Mouse (Mus musculus): ENCODE measurements around the gene Rab13.
"Not testable (repeated sequence)": the region's sequence is repeated elsewhere in the genome, so short reads cannot be mapped to it uniquely, and the experiment has no call there.

Rab13 gene

DNA sequence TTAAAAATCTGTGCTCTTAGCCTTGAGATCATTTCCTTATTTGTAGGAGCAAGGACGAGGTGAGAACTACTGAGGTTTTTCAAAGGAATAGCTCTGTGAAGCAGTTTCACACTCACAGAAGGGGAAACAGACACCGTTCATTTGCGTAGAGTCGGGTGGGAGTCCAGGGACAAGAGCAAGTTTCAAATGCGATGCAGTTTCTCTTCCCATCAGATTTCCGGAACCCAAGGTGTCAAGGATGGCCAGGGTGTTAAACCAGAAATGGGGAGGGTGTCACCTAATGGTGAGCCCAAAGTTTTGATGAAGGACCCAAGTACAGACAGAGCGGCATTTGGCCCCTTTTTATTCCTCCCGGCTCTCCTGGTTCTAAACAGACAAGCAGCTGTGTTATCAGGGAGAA lies 17.6 kb downstream of the Rab13 start:
- no peak for DNase-seq (ENCODE audit: low spot score)

DNA sequence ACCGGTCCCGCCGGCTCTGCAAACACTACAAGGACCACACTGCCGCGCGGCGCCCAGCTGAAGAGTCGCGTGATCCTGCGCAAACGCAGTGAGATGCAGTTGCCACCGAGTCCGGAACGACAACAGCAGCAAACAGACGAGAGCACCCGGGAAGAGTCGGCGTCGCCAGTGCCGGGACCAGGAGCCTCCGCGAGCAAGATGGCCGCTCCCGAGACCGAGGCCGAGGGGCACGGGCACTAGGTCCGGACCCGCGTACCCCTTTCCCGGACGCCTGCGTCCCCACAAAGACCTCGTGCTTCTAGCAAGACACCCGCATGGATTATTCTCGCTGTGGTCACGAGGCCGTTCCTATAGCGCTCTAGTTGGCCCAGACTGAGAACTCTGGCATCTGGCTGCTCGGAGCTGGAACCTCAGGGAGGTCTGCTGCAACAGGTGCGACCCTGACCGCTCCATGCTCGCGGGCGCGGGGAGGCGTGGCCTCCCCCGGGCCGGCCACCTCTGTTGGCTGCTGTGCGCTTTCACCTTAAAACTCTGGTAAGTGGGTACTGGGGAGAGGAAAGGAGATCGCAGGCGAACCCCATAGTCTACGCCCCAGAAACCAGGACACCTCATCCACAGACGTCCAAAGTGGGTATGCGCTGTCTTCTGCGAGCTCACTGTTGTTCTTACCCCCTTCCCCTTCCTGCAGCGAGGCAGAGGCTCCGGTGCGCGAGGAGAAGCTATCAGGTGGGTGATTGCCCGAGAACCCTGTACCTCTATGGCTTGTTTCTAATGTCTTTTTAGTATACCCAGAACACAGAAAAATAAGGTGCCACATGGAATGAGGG lies 18.2 kb downstream of the Rab13 start, which contains the start of gene Jtb:
TSS of gene Jtb (plus strand) at position 91 of the 827 bp plus-strand sequence.
- peak; percentile 78 for DNase-seq (ENCODE audit: low spot score)

DNA sequence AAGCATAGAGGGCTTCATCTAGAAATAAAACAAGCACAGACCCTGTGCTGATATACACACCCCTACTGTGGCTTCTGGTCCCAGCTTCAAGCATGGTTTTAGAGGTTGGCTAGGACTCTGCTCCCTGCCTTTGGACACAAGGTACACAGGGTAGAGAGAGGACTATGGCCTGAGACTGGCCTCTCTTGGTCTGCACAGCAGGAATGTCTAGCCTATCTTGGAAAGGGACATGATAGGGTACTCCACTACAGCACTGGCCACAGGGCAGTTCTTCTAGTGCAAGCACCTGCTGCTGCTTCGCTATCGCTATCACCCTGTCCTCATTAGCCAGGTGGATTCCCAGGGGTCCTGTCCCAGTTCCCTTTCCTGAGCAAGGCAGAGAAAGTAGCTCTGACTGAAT lies 27.8 kb downstream of the Rab13 start:
- no peak for DNase-seq (ENCODE audit: low spot score)

DNA sequence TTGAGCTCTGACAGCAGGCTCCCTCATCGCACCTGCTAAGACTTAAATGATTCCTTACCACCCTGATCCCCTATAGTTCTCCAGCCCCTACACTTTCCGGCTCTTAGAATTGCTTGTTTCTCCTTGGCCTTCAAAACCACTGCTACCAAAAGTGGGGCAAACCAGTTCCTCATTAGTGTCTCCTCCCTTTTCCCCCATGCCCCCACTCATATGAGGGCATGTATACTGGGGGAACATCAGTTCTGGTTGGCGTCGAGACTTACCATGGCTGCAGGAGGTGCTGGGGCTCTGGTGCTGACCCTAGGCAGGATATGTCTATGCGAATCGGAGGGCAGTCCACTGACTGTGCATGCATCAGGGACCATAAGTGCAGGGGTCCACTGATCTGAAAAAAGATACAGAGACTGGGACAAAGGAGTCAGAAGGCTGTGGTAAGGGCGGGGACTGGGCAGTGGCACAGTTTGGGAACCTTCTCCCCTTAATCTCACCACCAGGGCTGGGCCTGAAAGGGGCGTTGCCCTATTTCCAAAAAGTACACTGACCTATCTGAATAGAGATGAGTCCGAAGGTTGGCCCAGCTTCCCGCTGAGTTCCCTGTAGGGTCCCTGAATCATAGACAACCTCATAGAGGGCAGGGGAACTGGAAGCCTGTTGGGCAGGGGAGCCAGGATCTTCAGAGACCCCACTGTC lies 28.3 kb downstream of the Rab13 start:
- DNase-seq (ENCODE audit: low spot score) = no peak

DNA sequence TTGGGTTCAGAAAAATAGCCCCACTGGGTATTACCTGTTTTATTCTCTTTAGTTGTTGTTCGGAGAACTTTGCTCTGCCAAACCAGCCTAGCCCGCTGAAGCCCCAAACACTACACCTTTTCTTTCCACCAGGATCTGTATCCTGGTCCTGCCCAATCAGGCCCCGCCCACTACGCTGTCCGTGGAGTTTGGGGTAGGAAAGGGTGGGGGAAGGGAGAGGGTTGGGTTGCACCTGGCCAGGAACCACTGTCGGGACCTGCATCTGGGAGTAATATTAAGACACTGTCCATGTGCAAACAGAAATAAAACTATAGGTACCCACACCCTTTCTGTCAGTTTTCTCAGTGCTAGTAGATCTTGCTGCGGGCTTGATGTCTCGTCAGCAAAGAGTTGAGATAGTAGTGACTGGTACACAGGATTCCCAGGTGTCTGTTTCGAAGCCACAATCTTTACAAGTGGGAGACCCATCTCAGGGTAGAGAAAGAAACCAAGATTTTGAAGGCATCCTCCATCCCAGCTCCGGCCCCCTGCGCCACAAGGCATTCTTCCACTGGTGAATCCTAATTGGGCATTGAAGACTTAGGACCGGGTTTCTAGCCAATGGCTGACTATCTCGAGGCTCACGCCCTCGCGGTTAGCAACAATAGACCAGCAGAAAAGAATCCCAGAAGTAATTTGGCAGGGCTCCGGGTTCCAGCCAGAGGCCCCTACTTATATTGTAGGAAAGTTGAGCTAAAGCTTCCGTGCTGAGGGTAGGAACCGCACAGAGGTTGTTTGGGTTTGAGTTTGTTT lies 29.7 kb downstream of the Rab13 start, which contains the start of gene Creb3l4:
TSS of gene Creb3l4 (minus strand) at position 529 of the 792 bp plus-strand sequence.
- DNase-seq (ENCODE audit: low spot score) = no peak

DNA sequence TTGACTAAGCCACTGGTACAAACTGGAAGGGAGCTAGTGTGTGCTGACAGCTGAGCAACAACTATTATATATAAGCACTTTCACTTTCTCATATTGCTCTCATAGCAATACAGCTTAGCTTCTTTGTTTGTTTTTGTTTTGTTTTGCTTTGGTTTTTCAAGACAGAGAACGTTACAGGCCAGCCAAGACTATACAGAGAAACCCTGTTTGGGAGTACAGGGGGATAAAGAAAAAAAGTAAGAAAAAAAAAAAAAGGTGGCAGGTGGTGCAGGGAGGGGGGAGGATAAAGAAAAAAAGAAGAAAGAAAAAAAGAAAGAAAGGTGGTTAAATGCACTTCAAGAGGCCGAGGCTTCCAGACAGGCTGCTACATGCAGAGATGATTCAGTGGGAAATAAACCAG lies 31.9 kb downstream of the Rab13 start:
- DNase-seq (ENCODE audit: low spot score) = no peak

DNA sequence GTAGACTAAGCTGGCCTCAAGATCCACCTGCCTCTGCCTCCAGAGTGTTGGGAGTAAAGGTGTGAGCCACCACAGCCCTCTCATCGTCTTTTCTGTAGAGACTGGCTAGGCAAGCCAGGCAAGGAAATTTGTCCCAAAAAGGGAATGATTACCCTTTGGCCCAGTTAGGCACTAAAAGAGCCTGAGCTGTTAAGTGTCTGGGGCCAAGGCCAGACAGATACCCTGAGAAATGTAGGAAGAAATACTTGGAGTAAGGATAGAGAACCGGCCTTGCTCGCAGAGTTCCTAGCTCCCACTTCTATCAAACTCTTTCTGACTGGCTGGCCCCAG lies 34.1 kb downstream of the Rab13 start:
- DNase-seq (ENCODE audit: low spot score) = no peak

DNA sequence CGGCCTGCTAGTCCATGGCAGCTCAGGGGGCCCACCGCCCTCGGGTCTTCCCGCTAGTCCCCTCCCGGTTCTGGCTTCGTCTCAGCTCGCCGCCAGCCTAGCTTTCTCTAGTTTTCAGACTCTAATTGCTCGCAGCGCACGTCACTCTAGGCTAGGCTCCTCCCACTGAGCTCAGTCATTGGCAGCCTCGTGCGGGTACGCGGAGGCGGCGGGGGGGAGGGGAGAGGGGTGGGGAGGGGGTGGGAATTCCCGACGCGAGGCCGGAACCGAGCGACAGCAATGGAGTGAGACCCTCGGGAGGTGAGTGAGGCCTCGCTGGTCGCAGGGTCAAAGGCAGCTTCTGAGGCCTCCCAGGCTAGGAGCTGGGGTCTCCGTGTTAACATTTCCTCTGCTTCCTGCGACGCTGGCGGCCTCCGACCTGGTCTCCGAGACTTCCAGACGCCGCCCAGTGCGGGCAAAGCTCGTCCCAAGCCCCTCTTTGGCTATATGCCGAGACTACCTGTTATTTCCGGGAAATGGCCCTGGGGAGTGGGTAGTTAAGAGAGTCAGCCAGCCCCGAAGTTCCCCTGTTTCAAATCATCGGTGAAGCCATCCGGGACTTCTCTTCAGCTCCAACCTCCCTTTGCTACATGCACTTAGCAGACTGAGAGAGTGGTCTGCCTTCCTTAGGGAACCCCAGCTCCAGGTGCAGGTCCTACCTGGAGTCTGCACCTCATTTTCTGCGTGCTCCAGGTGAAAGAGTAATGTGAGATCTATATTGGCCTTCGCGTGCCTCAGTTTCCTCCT lies 34.7 kb downstream of the Rab13 start, which contains the start of gene Slc39a1:
TSS of gene Slc39a1 (plus strand) at position 213 of the 786 bp plus-strand sequence.
- peak; percentile 68 for DNase-seq (ENCODE audit: low spot score)

DNA sequence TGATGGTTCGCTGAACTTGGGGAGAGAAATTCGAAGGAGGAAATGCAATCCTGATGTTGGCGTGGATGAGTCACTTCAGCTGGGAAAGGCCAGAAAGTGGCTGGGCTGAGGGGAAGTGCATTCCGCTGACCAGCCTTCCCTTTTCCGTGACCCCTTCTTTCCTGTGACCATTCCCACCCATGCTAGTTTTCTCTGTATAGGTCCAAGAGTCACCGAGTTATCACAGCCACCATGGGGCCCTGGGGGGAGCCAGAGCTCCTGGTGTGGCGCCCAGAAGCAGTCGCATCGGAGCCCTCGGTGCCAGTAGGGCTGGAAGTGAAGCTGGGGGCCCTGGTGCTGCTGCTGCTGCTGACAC lies 35.2 kb downstream of the Rab13 start:
- DNase-seq (ENCODE audit: low spot score) = no peak

DNA sequence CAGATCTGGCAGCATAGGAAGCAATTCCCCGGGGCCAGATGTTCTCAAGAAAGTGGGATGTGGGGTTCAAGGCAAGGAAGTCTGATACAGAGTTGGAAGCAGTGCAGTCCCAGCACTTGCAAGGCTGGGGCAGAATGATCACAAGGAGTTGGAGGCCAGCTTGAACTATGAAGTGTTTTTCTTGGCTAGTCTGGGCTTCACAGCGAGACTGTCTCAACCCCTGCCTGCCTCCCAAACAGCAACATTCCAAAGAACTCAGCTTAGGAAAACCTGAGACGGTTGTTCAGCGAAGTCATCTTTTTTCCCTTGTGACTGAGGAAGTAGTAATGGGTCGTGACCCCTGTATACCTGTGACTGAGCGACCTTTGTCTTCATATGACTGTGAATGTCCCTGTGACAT lies 37.3 kb downstream of the Rab13 start:
- DNase-seq (ENCODE audit: low spot score) = no peak

DNA sequence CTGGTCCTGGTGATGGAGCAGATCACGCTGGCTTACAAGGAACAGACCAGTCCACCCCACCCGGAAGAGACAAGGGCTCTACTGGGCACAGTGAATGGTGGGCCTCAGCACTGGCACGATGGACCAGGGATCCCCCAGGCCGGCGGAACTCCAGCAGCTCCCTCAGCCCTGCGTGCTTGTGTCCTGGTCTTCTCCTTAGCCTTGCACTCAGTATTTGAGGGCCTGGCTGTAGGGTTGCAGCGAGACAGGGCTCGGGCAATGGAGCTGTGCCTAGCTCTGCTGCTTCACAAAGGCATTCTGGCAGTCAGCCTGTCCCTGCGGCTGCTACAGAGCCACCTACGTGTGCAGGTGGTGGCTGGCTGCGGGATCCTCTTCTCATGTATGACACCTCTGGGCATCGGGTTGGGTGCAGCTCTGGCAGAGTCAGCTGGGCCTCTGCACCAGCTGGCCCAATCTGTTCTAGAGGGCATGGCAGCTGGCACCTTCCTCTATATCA lies 38.3 kb downstream of the Rab13 start:
- not testable (repeated sequence) for DNase-seq (ENCODE audit: low spot score)

DNA sequence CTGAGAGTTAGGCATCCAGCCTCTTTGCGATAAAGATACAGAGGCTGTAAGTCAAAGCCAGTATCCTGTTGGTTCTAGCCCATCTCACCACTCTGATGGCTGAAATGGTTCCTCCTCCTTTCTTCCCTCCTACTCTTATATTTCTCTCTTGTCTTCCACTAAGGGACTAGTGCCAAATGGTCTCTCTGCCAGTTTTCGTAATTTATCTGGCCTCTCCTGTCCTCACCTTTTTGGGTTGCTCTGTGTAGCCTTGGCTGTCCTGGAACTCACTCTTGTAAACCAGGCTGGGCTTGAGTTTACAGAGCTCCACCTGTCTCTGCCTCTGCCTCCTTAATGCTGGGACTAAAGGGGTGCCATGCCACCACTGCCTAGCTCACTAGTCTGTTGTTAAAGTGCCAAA lies 39.2 kb downstream of the Rab13 start:
- DNase-seq (ENCODE audit: low spot score) = not testable (repeated sequence)

DNA sequence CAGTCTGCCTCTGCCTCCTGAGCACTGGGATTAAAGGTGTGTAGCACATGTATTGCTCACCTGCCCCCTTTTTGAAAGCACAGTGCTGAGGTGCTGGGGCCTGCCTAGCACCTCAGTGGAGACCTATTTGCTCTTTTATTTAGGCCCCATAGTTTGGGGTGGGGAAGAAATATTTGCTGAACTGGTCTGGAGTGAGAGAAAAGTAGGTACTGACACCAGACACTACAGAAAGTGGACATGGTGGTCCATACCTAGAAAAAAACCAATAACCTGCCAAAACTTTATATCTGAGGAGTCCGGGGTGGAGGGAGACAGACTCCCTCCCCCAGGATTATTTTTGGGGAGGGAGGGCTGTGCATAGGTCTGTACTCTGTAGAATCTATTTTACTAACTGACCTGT lies 39.7 kb downstream of the Rab13 start:
- not testable (repeated sequence) for DNase-seq (ENCODE audit: low spot score)

DNA sequence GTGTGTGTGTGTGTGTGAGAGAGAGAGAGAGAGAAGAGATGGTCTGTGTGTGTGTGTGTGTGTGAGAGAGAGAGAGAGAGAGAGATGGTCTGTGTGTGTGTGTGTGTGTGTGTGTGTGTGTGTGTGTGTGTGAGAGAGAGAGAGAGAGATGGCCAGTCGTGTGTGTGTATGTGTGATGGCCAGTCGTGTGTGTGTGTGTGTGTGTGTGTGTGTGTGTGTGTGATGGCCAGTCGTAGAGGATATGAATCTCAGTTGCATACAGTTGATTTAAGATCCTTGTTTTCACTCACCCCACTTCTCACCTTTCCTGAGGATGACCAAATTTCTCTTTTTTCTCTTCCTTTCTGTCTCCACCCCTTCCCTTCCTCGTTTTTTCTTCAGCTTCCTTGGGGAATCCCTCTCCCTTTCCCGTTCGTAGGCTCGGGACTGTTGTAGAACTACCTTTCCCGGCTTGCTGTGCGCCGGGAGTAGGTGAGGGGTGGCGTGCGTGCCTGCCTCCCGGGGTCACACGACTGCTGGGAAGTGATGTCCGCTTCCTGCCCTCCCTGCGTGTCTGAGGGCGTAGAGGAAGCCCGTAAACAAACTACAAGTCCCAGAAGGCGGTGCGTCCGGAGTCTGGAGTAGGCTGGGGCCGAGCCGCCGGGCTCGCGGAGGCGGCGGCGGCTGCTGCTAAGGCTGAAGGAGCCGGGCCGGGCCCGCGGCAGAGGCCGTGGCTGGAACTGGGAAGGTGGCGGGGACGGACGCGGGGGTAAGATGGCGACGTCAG lies 40.3 kb downstream of the Rab13 start, which contains the start of gene Crtc2:
TSS of gene Crtc2 (plus strand) at position 511 of the 766 bp plus-strand sequence.
- DNase-seq (ENCODE audit: low spot score) = peak; percentile 85

DNA sequence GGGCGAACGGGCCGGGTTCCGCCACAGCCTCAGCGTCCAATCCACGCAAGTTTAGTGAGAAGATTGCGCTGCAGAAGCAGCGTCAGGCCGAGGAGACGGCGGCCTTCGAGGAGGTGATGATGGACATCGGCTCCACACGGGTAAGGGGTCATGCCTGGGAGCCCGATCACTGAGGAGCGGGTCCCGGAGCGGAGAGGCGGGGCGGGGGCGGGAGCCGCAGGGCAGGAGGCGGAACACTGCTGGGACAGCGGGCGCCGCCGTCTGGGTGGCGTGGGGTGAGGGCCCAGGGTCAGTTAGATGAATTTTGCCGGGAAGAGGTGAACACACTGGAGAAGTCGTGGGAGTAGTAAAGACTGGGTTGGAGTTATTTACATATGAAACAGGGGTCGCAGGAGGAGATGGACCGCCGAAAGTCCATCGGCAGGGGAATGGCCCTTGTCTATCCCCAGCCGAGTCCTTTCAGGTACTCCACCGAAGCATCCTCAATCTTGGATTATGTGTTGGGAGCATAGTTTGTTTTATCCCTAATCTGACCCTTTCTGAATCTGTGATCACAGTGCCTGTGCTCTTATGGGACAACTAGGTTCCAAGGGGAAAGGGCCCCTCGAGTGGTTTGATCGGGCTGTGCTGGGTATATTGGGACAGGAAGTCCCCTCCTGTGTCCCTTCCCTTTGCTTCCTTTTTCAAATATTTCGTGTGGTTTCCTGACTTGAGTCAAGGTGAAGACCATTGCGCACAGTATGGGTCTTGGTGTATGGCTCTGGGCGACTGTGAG lies 41.1 kb downstream of the Rab13 start:
- DNase-seq (ENCODE audit: low spot score) = no peak

DNA sequence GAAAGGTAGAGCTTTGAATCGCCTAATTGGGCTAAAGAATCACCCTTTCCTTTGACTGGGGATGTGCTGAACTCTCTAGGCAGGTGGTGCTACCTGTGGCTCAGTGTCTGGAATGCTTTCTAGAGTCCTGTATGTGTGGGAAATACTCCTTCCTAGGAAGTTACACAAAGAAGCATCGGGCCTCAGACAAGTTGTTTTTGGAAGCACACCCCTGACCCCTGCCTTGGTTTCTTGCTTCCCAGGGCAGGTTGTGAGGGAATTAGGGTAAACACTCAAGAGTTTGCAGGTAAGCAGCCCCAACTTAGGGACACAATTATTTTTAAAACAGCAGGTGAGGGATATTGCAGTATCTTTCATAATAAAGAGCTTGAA lies 41.7 kb downstream of the Rab13 start:
- DNase-seq (ENCODE audit: low spot score) = no peak

DNA sequence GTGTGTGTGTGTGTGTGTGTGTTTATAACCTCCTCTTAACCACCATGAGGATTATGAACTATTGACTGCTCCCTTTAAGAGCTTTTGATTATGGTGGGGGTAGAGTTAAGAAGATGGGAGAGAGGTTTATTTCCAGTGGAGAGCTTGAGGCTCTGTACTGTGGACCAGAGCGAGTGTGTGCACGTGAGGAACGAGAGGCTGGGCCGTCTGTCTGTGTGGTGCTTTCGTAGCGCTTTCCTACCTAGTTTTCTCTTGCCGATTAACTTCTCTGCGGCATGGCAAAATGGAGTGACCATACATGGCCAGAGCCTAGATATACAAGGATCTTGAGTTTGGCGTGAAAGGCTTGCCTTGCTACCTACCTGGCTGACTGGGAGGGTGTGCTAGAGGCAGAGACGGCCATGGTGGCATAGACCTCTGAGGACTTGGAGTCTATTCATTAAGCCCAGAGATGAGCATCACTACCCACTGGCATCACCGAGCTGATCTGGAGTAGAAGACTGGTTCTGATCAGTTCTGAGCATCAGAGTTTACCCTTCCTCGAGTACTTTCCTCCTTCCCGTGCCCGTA lies 42.4 kb downstream of the Rab13 start:
- DNase-seq (ENCODE audit: low spot score) = no peak

DNA sequence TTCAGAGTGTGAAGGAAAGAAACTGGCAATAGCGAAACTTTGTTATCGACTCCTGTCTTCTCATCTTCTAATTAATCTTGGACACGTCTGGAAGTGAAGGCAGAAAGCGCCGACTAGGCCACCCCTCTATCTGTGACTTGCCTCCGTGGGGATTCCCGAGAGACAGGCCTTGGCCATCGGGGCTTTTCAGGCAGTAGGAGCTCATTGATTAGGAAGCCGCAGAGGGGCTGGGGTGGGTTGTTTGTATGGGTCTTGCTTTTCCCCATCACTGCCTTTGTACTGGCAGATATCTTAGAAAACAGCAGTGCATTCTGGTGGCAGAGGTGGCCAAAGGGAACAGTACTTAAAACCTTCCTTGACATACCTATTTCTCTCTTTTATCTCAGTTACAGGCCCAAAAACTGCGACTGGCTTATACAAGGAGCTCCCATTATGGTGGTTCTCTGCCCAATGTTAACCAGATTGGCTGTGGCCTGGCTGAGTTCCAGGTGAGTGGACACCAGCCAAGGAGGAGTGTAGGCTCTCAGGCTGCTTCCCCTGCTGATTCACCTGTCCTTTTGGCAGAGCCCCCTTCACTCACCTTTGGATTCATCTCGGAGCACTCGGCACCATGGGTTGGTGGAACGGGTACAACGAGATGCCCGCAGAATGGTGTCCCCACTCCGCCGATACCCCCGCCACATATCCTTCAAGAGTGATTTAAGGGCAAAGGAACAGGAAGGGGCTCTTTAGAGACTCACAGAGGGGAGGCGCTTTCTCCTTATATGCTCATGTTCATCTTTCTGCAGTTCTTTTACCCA lies 43.4 kb downstream of the Rab13 start:
- no peak for DNase-seq (ENCODE audit: low spot score)

DNA sequence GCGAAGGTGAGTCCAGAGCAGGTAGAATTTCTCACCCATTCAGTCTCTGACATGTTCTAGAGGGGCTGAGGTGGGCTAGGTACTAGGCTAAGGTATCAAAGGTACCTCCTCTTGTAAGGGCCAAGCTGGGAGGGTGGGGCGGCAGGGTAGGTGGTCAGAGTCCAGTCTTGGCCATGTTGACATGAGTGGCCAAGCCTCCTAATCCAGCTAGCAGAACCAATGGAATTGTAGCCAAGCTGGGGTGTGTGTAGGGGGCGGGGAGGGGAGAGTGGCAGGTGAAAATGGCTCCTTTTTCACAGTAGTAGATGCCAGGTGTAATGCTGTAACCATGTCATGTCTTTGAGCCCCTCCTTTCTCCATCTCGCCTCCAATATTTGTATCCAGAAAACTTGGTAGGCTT lies 45.0 kb downstream of the Rab13 start:
- DNase-seq (ENCODE audit: low spot score) = no peak

Measured in spleen, adult 12 weeks (tissue).